Mouse (Mus musculus) frontal cortex, postnatal 36 days (tissue): ENCODE results near the gene Timm50.
A peak's percentile ranks its signal among the peaks of the same experiment; 100 is the strongest.

Source experiments
- DNase-seq, 2 experiments: peaks; one replicate each; pipeline ENCODE4 v3.0.0; 2022; ENCODE audit warnings: low spot score in 2 of 2

The Timm50 gene

DNA sequence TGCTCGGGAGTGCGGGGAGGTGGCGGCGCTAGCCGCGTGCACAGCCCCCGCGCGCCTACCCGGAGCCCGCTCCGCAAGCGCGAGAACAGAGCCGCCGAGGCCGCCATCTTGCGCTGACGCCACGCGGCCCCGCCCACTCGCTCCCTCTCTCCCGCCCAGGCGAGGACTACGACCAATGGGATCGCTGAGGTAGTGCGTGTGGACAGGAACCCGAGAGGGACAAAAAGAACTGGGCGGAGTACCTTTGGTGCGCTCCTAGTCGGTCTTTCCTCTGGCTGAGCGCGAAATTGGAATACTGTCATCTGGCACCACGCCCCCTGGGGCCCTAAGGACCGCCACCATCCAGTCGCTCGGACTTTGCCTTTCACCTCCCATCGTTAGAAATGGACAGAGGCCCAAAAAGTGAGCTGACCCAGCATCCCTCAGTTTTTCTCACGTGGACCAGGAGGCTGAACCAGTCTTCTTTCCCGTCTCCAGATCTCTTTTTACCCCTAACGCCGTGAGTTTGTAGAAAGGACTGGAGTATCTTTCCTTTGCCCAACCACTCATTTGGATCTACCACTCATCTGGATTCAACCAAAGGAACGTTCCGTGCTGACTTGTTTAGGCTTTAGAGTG, at the start of gene Timm50:
Gene Timm50, minus strand, starts transcription at position 147 of the 618 bp plus-strand sequence.
- DNase-seq = peak; percentile 99 to 100

DNA sequence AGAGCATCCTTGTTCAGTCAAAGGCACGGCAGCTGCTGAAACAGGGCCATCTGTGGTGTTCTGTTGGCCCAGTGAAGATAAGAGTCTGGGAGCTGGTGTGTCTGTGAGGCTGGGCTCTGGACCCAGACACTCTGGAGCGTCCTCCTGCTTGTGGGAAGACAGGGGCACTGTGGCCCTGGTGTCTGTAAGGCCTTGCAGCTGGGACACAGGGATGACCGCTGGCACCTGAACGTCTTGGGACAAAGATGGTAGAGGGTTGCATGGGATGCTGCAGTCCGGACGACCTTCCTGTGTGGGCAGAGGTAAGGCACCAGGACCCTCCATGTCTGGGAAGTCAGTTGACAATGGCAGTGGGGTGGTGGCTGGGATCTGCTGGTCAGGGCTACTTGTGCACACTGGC, 48.4 kb upstream of the Timm50 start:
- no peak for DNase-seq

DNA sequence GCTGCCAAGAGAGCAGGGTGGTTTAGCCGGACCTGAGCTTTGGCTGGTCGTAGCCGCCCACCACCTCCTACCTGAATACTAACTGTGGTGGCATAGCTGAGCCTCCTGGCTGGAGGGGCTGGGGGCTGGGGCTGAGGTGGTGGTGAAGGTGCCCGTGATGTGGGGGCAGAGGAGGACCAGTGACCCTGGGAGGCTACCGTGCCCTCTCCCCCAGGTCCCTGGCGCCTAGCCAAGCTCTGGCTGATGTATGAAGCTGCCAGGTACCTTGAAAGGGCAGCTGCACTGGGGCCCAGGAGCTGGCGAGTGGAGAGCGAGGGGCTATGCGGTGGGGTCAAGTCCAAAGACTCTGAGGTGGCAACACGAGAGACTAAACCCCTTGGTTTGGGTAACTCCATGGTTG, 48.0 kb upstream of the Timm50 start:
- no peak for DNase-seq

DNA sequence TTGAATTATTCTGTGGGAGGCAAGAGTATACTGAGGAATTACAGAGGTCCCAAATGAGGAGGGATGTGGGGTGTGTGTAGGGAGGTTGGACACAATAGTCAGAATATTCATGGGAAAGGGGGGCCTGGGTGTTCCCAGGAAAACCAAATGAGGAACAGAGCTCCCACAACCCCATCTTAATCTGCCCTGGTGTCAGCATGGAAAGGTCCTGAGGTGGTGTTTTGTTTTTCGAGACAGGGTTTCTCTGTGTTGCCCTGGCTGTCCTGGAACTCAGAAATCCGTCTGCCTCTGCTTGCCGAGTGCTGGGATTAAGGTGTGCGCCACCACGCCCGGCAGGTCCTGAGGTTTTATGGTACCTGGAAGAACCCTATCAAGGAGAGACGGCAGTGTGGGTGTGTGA, 46.6 kb upstream of the Timm50 start:
- no peak for DNase-seq

DNA sequence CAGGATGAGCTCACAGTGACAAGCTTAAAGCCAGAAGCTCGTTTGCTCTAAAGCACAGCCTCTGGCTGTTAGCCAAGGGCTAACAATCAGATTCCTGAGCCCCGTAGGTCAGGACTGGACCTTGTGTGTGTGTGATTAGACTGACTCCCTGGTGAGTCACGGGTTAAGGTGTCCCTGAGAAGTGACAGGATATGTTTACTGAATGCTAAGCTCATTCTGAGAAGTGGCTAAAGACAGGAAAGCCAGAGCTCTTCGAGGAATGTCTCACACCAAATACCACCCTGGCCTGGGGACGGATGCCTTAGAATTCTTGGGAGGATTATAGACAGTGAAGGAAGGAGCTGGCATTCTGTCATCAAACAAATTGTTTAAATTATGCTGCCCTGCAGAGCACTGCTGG, 46.1 kb upstream of the Timm50 start:
- DNase-seq = no peak

DNA sequence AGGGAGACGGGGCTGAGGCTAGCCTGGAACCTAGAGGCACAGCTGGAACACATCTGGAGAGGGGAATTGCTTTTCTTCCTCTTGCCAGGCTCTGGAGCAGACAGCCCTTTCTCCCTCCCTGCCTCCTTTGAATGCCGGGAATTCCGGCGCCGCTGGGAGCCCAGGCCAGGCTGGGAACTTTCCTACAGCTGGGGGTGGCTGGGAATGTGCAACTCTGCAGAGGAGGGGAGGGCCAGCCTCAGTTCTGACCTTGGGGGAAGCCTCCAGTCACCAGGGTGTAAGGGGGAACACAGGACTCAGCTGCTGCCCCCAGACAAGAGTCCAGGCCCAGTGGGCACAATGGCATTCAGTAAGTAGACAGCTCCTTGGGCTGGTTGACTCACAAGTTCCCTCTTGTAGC, 45.1 kb upstream of the Timm50 start:
- no peak for DNase-seq

DNA sequence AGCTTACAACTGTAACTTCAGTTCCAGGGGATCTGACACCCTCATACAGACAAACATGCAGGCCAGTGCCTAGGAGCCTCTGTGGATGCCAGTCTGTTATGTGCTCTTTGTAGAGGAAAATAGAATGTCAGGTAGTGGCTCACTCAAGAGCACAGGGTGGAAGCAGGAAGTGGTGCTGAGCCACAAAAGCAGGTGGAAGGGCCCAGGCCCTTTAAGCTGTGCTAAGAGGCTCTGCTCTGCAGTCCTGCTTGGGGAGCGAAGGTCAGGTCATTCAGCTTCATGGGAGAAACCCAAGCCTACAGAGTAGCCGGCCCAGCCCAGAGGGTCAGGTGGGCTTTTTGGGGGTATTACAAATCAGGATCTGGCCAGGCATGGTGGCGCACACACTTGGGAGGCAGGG, 43.3 kb upstream of the Timm50 start:
- DNase-seq = no peak

DNA sequence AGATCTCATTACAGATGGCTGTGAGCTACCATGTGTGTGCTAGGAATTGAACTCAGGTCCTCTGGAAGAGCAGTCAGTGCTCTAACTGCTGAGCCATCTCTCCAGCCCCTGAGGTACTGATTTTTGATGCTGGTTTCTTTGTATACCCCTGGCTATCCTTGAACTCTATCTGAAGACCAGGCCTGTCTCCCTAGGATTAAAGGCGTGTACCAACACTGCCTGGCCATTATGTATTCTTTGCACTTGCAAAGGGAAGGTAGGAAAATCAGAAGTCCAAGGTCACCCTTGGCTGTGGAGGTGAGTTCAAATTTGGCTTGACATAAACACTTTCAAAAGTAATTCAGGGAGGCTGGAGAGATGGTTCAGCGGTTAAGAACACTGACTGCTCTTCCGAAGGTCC, 42.7 kb upstream of the Timm50 start:
- DNase-seq = no peak

DNA sequence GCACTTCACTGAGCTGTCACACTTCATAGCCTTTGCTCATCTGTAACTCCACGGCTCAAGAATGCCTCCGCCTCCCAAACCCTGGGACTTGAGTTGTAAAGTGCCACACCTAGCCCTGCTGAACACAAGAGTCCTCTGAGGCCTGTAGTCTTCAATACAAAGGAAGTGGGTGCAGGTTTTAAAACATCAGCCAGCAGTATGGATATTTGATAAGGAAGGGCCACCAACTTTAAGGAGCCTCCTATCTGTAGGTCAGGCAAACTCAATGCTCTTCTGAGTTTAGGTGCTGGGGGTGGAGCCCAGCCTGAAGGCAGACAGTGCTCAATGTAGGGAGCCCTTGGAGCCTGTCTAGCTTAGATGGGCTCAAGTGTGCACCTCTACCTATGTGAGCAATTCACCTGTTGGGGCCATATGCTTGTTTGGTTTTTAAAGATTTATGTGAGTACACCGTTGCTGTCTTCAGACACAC, 42.3 kb upstream of the Timm50 start:
- no peak for DNase-seq

DNA sequence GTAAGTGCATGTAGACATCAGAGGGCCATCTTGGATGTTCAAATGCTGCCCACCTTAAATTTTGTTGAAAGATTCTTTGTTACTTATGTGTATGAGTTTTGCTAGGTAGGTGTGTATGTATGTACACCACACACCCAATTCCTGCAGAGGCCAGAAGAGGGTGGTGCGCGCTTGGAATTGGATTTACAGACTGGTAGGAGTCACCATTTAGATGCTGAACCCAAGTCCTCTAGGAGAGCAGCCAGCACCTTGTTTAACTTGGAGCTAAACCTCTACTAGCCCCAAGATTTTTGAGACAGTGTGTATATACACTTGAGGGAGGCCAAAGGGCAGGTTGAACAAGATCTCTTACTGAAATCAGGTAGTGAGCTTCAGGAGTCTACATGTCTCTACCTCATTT, 41.4 kb upstream of the Timm50 start:
- no peak for DNase-seq

DNA sequence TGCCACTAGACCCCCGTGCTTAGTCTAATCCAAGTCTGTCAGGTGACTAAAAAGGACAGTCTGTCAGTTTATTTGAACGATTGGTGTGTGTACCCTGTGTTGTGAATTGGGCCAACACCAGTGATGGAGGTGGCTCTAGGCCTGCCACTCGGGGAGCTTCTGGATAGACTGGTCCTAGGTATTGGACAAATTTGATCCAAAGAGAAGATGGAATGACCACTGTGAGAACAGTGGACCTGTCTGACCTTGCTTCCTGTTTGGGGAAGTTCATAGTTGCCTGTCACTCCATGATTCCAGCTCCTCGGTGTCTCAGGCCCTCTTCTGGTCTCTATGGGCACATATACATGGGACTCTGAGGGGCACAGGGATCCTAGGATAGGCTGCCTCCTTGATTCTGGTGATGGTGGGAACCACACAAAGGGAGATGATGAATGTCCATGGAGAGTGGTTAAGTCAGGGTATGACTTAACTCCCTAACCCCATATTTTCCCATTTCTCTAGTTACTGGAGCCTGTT, 39.9 kb upstream of the Timm50 start:
- no peak for DNase-seq

DNA sequence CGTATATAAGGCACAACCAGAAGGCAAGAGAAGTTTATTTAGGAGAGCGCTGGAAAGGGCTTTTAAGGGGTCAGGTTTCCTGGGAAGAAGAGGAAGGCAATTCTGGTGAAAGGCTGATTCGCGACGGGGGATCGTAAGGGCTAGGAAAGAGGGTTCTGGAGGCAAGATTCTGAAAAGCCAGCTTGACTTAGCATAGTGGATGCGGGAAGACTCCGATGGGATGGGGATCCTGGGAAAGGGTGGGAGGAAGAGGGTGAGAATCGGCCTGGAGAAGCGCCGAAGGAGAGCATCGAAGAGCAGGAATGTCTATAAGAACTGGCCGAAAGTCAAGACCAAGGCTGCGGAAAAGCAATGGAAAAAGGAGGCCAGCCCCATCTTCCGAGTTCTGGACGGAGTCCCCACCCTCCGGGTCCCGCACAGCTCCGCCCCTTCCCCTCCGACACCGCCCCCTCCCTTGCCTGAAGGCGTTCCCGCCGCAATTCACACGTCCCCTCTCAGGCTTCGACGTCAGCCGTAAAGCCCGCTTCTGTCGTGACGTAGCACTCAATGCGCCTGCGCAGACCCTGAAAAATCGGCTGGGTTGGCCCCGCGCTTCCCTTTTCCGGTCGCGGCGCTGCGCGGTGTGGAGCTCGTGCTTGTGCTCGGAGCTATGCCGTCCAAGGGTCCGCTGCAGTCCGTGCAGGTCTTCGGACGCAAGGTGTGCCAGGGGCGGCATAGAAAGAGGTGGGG, 38.4 kb upstream of the Timm50 start, which contains the start of gene Rps16:
Gene Rps16, plus strand, starts transcription at position 498 of the 729 bp plus-strand sequence.
- peak; percentile 98 to 99 for DNase-seq

DNA sequence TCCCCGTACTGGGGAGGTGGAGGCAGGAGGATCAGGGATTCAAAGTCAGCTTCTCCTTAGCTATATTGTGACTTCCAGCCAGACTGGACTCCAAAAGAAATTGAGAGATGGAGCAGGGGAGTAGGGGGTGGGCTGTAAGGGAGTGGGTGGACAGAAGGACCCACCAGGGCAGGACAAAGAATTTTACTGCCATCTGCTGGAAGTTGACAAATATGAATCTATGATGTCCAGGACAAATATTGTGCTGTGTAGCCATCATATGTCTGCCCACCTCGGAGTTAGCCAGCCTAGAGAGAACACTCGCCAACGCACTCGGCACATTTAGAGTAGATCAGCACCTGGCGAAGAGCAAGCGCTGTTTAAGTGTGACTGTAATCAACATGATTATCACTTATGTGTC, 36.7 kb upstream of the Timm50 start:
- DNase-seq = no peak

DNA sequence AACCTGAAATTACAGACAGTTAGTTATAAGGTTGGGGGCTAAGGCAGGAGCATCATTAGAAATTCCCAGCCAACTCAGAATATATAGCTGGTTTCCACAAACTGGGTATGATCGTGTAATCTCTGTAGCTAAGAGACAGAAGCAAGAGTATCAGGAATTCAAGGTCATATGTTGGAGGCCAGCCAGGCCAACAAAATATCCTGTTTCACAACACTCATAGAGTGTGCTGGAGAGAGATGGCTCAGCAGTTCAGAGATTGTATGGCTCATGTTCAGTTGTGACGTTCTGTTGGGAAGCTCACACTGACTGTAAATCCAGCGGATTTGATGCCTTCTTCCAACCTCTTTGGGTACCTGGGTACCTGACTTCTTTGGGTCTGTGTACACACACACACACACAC, 35.9 kb upstream of the Timm50 start:
- DNase-seq = no peak

DNA sequence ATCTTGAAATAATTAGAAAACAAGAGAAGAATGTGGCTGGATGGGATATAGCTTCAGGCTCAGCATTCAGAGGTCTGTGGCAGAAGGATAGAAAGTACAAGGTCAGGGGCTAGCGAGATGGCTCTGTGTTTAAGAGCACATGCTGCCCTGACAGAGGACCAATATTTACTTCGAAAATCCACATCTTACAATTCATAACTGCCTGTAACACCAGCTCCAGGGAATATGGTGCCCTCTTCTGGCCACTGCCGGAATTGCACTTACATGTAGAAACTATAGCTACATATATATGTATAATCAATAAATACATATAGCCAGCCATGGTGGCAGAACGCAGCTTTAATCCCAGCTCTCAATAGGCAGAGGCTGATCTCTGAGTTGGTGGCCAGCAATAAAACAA, 32.8 kb upstream of the Timm50 start:
- peak; percentile 50 to 63 for DNase-seq

DNA sequence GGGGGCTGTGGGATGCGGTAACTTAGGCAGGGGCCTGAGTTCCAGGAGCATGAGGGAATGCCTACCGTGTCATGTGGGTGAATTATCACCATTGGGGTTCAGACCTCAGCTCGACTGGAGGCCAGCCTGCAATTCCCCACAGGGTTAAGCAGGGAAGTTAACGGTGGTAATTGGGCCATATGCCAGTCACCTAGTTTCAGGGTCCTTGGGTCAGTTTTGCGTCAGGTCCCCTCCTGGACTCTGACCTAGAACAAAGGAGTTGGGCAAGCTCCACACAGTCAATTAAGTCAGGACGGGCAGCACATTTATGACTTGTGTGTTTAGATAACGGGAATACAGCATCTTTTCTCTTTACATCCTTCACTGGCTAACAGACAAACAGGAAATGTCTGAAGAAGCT, 29.5 kb upstream of the Timm50 start:
- DNase-seq = no peak

DNA sequence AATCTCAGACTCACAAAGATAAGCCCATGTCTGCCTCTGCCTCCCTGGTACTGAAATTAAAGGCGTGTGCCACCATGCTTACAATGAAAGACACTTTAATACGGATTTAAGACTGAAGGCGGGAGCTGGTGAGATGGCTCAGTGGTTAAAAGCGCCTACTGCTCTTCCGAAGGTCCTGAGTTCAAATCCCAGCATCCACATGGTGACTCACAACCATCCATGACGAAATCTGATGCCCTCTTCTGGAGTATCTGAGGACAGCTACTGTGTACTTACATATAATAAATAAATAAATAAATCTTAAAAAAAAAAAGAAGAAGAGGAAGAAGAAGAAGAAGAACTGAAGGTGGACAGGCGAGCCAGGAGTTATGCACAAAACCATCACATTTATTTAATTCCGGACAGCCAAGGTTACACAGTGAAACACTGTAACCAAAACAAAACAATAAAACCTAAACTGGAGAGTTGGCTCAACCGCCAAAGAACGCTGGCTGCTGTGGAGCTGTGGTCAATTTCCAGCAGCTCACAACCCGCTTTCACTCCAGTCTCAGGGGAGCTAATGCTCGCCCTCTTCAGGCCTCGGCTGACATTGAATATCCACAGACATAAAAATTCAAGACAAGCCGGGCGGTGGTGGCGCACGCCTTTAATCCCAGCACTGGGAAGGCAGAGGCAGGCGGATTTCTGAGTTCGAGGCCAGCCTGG, 27.5 kb upstream of the Timm50 start:
- DNase-seq = peak in 1 of 2 experiments; percentile 19

DNA sequence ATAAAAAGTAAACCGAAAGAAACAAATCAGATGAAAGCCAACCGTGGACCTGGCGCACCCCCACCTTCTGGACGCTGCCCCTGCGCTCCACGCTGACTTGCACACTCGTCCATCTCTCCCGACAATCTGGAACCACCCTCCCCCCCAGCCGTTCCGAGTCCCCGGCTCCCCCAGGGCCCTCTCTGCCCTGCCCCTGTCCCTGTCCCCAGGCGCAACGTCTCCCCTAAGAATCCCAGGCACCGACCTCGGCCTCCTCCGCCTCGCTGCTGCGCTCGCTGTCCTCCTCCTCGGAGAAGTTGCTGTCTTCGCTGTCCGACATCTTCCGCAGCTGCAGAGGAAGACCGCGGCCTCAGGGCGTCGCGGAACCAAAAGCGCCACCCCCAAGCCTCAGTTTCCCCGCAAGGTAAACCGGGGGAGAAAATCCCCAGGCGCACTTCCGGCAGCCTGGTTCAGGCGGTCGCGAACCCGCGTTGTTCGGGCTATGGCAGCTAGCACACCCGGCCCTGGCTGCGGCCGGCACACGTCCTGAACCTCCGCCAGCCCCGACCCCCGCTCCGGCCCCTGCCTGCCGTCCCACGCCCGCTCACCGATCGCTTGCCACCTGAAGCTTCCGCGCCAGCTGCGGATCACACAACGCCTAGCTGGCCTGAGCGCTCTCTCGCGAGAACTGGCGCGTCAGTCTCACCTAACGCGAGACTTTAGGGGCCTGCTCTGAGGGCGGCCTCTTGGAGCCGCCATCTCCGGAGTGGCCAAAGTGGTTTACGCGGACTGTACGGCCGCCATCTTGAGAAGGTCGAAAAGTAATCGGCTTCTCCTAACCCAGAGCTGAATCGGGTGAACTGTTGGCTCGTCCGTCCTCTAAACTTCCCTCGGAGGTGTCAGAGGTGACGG, 26.5 kb upstream of the Timm50 start, which contains the start of gene Supt5:
Gene Supt5, minus strand, starts transcription at position 639 of the 891 bp plus-strand sequence.
- peak; percentile 95 to 97 for DNase-seq

DNA sequence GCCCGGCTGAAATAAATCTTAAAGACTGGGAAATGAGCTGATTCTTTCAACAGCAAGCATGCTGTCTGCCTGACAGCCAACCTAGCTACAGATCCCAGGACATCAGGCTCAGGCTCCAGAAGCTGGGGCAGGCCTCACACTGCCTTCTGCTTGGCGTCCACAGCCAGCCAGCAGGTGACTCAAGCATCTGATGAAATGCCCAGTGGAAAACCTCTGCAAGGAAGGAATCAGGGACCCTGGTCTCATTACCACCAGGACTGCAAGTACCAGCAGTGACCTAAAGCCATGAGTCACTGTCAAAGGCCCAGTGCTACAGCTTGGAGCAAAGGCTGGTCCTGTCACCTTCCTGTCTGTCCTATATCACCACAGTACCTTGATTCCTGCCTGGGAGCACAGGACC, 23.6 kb upstream of the Timm50 start:
- no peak for DNase-seq

DNA sequence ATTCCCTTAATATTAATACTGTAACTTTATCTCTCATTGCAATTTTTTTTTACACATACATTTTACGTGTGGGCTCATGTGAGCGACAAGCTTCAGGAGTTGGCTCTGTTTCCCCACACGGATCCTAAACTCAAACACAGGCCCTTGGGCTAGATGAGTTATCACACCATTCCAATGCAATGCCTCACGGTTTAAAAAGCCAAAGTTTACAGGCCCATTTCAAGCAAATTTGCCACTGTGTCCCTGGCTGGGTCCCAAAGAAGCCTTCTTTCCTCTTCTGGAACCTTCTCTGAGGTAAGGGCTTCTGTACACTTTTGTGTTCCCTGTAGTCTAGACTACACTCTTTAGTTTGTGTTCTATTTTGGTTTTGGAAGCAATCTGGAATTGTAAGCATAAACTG, 22.7 kb upstream of the Timm50 start:
- DNase-seq = no peak

DNA sequence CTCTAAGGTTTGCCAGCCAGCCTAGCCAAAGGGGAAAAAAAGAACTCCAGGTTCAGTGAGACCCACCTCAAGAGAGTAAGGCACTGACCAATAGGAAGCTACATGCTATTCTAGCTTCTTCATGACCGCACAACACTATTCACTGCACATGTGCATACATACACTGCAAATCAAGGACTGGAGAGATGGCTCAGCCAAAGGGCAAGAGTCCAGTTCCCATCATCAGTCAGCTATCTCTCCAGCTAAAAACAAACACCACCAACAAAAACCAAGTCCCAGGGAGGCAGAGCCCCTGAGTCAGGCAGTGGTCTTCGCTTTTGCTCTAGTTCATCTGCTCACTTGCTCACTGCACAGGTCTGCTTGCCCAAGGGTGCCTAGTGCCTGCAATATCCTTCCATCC, 16.4 kb upstream of the Timm50 start:
- DNase-seq = no peak

DNA sequence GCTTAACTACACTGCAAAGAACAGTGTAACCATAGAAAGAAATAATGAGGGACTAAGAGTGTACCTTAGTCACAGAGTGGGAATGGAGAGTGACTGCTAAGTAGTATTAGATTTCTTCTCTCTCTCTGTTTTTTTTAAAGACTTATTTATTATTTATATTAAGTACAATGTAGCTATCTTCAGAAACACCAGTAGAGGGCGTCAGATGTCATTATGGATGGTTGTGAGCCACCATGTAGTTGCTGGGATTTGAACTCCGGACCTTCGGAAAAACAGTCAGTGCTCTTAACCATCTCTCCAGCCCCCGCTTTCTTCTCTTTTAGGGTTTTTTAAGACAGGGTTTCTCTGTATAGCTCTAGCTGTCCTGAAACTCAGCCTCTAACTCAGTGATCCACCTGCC, 14.6 kb upstream of the Timm50 start:
- no peak for DNase-seq
